Mouse (Mus musculus) heart, postnatal 10 days (tissue): Measurements from ENCODE around the gene Otud7a. TPM values are rescaled to one million over a fixed set of nuclear protein-coding genes. Genes with fewer than 3 reads are reported as not detected.

Source experiments
- DNase-seq, 2 experiments: peaks; one replicate each; pipeline ENCODE4 v3.0.0; 2021
- intact Hi-C: fragments of 180-260 bp; cut with DNase I; formaldehyde crosslinking; loops from one replicate; pipeline ENCODE4 v1.15.1; 2025
- total RNA-seq, 2 experiments: library from RNA; stranded (reverse); gene quantifications; 2 replicates each; pipeline ENCODE4 v1.2.3; 2021

Otud7a gene
- total RNA-seq, 2 experiments from 2014 or later: 0.12 to 0.22 TPM

DNA sequence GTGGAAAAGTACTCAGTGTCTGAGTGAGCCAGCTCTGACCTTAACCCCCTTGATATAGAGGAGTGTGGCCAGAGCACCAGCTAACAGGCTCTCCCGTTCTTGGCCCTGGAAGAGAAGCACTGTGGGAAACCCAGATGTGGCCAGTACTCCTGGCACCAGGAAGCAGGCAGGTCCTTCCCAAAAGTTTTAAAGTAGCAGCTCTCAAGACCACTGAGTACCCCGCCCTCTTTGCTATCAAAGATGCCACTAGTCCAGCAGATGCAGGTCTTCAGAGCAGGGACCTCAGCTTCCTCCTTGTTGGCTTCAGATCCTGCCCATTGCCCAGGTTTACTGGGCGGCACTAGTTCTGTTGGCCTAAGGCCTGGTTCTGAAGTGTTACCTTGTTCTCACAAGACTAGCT lies 318.0 kb downstream of the Otud7a start:
- intact Hi-C loops: no loop called here
- no peak for DNase-seq

DNA sequence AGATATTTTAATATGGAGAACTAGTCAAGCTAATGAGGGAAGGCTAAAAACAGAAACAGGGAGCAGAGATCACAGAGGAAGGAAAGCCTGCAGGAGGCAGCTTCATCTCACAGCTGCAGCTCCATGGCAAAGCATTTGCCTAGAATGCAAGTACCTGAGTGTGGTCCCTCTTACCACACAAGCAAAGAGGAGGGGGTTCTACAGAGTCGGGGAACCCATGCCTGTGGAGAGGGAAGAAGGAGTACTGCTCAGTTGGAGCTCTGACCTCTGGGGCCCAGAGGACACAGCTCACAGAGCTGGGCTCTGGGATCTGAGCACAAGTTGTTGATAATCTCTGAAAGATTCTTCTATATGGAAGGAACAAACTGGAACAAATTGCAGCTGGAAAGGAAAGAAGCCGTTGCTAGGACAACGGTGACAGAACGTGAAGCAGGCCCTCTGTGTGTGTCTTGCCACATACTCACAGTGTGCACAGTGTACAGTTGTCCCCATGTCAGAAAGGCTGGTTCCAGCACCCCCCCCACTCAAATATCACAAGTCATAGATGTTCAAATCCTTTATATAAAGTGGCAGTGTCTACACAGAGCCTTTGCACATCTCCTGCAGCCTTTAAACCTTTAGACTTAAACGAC lies 324.0 kb downstream of the Otud7a start:
- intact Hi-C loops: no loop called here
- no peak for DNase-seq

DNA sequence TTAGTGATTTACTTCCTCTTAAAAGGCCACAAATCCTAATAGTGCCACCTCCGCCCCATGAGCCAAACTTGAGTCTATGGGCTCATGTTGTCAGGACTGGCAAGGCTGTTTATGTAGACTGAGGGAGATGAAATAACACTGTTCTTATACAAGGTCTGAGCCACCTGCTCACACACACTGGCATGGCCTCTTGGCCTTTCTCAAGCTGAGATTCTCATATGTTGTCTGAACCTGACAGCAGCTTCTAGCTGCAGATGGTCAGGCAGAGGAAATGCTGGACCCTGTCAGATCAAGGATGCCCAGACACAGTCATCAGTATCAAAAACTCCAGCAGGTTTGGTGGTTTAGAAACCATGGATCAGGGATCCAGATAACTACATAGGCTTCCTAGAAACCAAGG lies 328.7 kb downstream of the Otud7a start:
- intact Hi-C loops: no loop called here
- no peak for DNase-seq

DNA sequence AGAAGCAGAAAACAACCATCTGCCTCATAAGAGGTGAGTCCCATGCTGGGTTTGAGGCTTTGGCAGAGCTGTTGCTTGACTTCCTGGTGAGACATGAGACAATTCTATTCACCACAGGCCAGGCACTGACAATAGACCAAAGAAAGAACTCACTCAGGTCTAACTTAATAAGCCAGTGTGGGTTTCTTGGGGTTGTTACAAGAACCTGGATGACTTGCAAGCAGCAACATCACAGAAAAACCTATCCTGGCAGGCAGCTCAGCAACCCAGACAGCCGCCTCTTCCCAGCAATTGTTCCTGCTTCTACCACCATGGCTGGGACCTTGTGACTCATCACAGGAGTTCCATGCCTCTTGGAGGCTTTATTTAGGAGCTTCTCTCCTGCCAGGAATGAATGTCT lies 329.7 kb downstream of the Otud7a start:
- intact Hi-C loops: no loop called here
- DNase-seq: no peak

DNA sequence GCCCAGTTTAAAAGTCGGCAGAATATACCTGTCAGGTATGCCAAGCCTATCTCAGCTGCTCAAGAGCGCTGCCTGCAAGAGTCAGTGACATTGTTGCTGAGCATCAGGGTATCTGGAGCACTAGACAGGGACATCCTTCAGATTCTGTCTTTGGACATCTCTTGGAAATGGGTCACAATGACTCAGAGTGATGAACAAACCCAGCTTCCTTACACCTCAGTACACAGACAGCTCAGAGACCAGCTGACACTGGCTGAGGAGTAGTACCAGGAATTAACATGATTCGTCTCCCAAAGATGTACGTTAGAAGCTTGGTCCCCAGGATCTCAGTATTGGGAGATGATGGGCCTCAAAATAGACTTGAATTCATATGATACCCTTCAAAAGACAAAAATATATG lies 332.8 kb downstream of the Otud7a start:
- intact Hi-C loops: no loop called here

DNA sequence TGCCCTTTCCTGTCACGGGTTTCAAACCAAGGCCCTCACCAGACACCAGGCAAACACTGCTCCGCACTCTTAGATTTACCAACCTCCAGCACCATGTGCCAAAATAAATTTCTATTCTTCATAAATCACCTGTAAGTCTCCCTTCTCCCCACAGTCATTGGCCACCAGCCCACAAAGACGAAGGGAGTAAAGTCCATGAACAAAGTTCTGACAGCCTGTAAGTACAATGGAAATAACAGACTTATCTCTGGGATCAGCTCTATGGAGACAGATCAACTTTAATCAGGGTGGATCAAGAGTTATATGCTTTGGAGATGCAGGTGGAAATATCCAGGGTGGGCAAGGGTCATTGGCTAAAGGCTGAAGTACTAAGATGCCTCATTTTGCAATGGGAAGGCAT lies 336.3 kb downstream of the Otud7a start:
- no peak for DNase-seq
- intact Hi-C loops: no loop called here

More for the DNA sequence above, 332.8 kb downstream of the Otud7a start:
- DNase-seq: no peak

DNA sequence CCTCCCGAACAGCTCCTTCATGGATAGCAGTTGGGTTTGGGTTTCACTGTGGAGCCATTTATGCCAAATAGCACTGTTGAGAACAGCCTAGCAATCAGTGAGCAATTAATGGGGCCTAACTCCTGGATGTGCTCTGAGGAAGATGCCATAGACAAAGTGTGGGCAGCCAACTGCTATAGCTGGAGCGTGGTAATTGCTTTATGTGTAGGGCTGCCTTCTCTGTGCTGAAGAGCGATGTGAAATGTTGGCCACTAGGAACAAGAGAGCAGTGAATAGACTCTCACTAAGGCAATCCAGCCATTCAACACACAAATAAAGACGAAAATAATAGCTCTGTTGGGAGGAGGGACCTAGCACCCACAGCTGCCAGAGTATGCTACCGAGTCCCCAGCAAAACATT lies 345.2 kb downstream of the Otud7a start:
- intact Hi-C loops: no loop called here
- DNase-seq: no peak

DNA sequence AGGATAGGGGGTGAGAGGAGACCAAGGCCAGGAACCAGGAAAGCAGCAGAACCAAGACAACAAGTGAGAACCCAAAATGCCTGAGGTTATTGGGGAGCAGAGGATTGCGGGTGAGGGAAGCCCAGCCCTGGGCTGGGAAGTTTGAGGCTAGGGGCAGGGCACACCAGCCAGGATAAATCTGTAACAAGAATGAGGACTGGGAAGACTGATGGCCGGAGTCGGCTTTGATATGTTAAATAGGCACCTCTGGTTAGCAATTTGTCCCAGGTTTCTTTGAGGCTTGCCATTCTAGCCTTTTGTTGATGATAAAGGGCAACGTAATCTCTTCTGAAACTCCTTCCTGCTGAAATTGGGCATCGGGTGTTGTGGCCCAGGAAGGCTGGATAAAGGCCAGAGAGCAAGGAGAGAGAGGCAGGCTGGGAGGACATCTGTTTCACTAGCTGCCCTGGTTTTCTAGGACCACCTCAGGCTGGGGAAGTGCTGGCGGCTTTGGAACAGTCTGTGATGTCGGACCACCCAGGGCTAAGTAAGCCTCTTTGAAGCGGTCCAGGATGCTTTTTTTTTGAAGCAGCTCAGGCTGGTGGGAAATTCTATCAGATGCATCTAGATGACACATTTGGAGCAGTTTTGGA lies 351.6 kb downstream of the Otud7a start:
- DNase-seq: no peak
- intact Hi-C loops: no loop called here

DNA sequence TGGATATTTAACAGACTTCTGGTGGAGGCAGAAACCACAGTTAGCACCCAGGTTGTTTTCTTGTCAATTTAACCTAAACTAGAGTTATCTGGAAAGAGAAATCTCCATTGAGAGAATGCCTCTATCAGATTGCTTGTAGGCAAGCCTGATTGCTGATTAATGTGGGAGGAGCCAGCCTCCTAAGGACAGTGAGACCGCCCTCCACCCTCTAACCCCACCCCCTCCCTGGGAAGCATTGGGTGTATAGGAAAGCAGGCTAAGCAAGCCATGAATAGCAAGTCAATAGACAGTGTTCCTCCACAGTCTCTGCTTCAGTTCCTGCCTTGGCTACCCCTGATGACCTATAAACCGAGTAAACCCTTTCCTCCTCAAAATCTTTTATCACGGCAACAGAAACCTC lies 353.9 kb downstream of the Otud7a start:
- DNase-seq: no peak
- intact Hi-C loops: no loop called here

DNA sequence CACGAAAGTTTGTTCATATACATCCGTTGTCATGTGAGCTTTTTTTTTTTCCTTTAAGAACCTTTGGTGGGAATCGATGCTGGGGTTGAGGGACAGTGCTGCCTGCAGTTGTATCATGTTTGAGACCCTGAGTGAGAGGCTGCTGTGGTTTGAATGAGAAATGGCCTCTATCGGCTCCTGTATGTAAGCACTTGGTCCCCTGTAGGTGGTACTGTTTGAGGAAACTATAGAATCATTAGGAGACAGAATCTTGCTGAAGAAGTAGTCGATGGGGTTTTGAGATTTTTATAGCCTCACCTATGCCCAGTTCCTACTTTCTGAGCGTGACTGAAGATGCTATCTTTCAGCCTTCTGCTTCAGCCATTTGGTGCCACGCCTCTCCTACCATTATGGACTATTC lies 354.8 kb downstream of the Otud7a start:
- intact Hi-C loops: no loop called here
- DNase-seq: no peak

DNA sequence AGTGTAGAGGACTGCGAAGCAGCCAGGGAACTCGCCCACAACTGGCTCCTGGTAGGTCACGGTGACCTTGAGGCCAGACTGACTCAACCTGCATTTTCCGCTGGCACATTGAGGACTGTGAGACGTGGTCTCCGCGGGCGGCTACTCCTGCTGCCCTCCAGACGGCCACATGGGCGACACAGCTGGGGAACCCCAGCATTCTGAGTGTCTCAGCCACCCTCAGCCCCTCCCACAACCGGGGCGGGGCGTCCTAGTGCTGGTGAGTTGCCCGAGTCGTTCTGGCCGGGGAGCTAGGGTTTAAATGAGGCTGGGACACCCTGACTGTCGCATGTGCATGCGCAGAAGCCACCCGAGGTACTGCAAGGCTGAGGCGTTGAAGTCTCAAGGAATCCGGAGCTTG lies 358.2 kb downstream of the Otud7a start:
- intact Hi-C loops: no loop called here
- DNase-seq: peak; percentile 67

Other genes with a start within 250 kb of the Otud7a start
- under 1 TPM; 0.12 TPM for gene Chrna7, start 232.2 kb upstream of the Otud7a start, total RNA-seq